Mouse (Mus musculus): ENCODE data around the gene Dtx1. TPM values are rescaled to one million over a fixed set of nuclear protein-coding genes. Genes with fewer than 3 reads are reported as not detected.

Gene Dtx1
- not detected in 2 replicates for total RNA-seq (2017)

- ATAC-seq (replicated peaks; ENCODE audit: low read depth, poor library complexity, severe bottlenecking), result no peak
Measured at GRCm38 (mm10) chr5:120711827-120712226, at the start of gene Dtx1. Dtx1 (minus strand) TSS chr5:120711927.

- ATAC-seq (replicated peaks; ENCODE audit: low read depth, poor library complexity, severe bottlenecking), result peak; percentile 39; the same call in 1 of the 2 replicates
Measured at GRCm38 (mm10) chr5:120754215-120754614, 42.5 kb upstream of the Dtx1 start.

- ATAC-seq (replicated peaks; ENCODE audit: low read depth, poor library complexity, severe bottlenecking), result no peak
Measured at GRCm38 (mm10) chr5:120752786-120753185, 41.1 kb upstream of the Dtx1 start.

GRCm38 (mm10) chr5:120751206-120751605, 39.5 kb upstream of the Dtx1 start:
- ATAC-seq (replicated peaks; ENCODE audit: low read depth, poor library complexity, severe bottlenecking), result no peak

GRCm38 (mm10) chr5:120749688-120750087, 38.0 kb upstream of the Dtx1 start, which contains the start of gene Oas2:
Oas2 (minus strand) TSS chr5:120749853.
- peak; percentile 74; the same call in 1 of the 2 replicates for ATAC-seq (replicated peaks; ENCODE audit: low read depth, poor library complexity, severe bottlenecking)

- peak; percentile 33; the same call in 1 of the 2 replicates for ATAC-seq (replicated peaks; ENCODE audit: low read depth, poor library complexity, severe bottlenecking)
Measured at GRCm38 (mm10) chr5:120746451-120746850, 34.7 kb upstream of the Dtx1 start.

GRCm38 (mm10) chr5:120742125-120742524, 30.4 kb upstream of the Dtx1 start:
- ATAC-seq (replicated peaks; ENCODE audit: low read depth, poor library complexity, severe bottlenecking), result peak; percentile 72

- no peak for ATAC-seq (replicated peaks; ENCODE audit: low read depth, poor library complexity, severe bottlenecking)
Measured at GRCm38 (mm10) chr5:120734380-120734990, 22.8 kb upstream of the Dtx1 start.

- ATAC-seq (replicated peaks; ENCODE audit: low read depth, poor library complexity, severe bottlenecking), result no peak
Measured at GRCm38 (mm10) chr5:120733696-120734095, 22.0 kb upstream of the Dtx1 start.

GRCm38 (mm10) chr5:120732740-120733139, 21.0 kb upstream of the Dtx1 start:
- no peak for ATAC-seq (replicated peaks; ENCODE audit: low read depth, poor library complexity, severe bottlenecking)

GRCm38 (mm10) chr5:120729319-120729718, 17.6 kb upstream of the Dtx1 start:
- ATAC-seq (replicated peaks; ENCODE audit: low read depth, poor library complexity, severe bottlenecking), result no peak

- no peak for ATAC-seq (replicated peaks; ENCODE audit: low read depth, poor library complexity, severe bottlenecking)
Measured at GRCm38 (mm10) chr5:120725811-120726455, 14.2 kb upstream of the Dtx1 start.

GRCm38 (mm10) chr5:120721005-120721404, 9.3 kb upstream of the Dtx1 start:
- no peak for ATAC-seq (replicated peaks; ENCODE audit: low read depth, poor library complexity, severe bottlenecking)

- ATAC-seq (replicated peaks; ENCODE audit: low read depth, poor library complexity, severe bottlenecking), result no peak
Measured at GRCm38 (mm10) chr5:120718600-120719378, 7.1 kb upstream of the Dtx1 start.

GRCm38 (mm10) chr5:120717136-120717535, 5.4 kb upstream of the Dtx1 start:
- ATAC-seq (replicated peaks; ENCODE audit: low read depth, poor library complexity, severe bottlenecking), result no peak

- ATAC-seq (replicated peaks; ENCODE audit: low read depth, poor library complexity, severe bottlenecking), result peak; percentile 68
Measured at GRCm38 (mm10) chr5:120714314-120714713, 2.6 kb upstream of the Dtx1 start.

- ATAC-seq (replicated peaks; ENCODE audit: low read depth, poor library complexity, severe bottlenecking), result no peak
Measured at GRCm38 (mm10) chr5:120712721-120713120, 994 bp upstream of the Dtx1 start.

- ATAC-seq (replicated peaks; ENCODE audit: low read depth, poor library complexity, severe bottlenecking), result peak; percentile 33
Measured at GRCm38 (mm10) chr5:120711416-120711815, 311 bp downstream of the Dtx1 start.

- ATAC-seq (replicated peaks; ENCODE audit: low read depth, poor library complexity, severe bottlenecking), result no peak
Measured at GRCm38 (mm10) chr5:120710826-120711248, 890 bp downstream of the Dtx1 start.

- ATAC-seq (replicated peaks; ENCODE audit: low read depth, poor library complexity, severe bottlenecking), result no peak
Measured at GRCm38 (mm10) chr5:120710161-120710825, 1.4 kb downstream of the Dtx1 start.

All from common myeloid progenitor, adult 5-6 weeks (primary cell).